Mouse (Mus musculus): ENCODE data around the gene Ino80d. TPM values are rescaled to one million over a fixed set of nuclear protein-coding genes. Genes with fewer than 3 reads are reported as not detected.
A peak's percentile ranks its signal among the peaks of the same experiment; 100 is the strongest.

Ino80d gene
- polyA plus RNA-seq, 1 experiment from 2014 or later, result 7.8 TPM

DNA sequence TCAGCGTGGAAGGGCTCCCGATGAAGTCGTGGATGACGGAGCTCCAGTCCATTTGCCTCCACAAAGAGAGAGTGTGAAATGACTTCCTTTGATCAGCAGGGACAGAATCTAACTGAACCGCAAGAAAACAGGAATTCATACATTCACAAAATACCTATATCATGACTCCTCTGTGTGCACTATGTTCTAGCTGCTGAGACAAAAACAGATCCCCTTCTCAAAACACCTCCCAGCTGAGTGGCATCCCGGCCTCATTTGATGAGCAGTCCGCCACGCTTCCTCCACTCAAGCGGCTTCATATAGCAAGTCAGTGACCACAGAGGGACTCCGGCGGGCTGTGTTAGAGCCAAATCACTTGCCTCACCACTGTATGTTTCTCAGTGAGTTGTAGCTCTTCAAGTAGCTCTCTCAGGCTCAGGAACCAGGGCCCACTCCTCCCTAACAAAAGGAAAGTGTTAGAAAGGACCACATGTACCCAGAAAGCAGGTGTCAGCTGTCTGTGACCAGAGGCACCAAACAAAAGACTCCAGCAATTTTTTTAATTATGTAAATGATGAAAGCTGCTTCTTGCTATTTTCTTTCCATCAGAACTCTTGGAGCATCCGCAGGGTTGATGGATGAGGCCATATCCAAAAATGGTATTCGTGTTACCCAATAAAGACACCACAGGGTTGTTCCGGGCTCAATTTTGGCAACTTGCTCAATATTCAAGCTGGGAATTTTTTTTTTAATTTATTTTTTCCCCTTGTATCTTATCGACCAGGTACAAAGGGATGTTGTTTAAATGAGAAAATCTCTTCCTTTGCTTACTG lies 181.0 kb downstream of the Ino80d start:
- Histone ChIP-seq H3K27me3 (ENCODE audit: control insufficient read depth, insufficient read depth, low read length) (peaks cover 7% of the 10 kb centered on the region; the same call in 1 of the 2 replicates), H3K36me3 (ENCODE audit: control insufficient read depth, insufficient read depth, low read length) (no peaks in the 10 kb centered on the region), H3K9me3 (ENCODE audit: control insufficient read depth, low read length) (no peaks in the 10 kb centered on the region), H3K4me2 (peak overlapping the region; percentile 19; the same call in 1 of the 2 replicates), H3K4me1 (ENCODE audit: control insufficient read depth, insufficient read depth, low read length) (peaks cover 16% of the 10 kb centered on the region), H3K4me3 (ENCODE audit: low read depth, low read length) (no peak overlapping the region), H3K27ac (ENCODE audit: low read depth, low read length) (no peak overlapping the region), H3K9ac (ENCODE audit: low read length) (no peak overlapping the region; the same call in 1 of the 2 replicates)
- WGBS, result 65% methylated on average over 15 of the region's 15 CpGs
- no peak for ATAC-seq (ENCODE audit: low FRiP score)
- DNase-seq (ENCODE audit: low spot score, missing footprints), result peak; percentile 88

DNA sequence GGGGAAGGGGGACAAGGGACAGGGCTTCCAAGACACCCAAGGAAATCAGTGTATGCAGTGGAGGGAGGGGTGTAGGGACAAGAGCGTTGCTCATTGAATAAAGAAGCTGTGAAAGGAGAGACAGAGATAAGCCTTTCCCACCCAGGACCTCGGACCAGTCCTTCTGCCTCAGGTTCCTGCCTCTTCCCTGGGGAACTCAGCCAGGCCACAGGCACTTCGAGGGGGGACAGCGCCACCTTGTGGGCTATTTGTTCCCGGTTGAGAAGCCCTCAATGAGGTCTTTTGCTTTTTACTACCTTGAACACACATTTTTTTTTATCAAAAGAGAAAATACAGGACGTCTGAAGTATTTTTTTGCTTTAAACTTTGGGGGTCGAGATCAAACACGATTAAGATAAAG lies 185.0 kb downstream of the Ino80d start:
- Histone ChIP-seq H3K4me3 (ENCODE audit: low read depth, low read length) (no peak overlapping the region), H3K36me3 (ENCODE audit: control insufficient read depth, insufficient read depth, low read length) (no peaks in the 10 kb centered on the region), H3K9ac (ENCODE audit: low read length) (no peak overlapping the region), H3K27ac (ENCODE audit: low read depth, low read length) (no peak overlapping the region), H3K4me1 (ENCODE audit: control insufficient read depth, insufficient read depth, low read length) (peaks cover 13% of the 10 kb centered on the region), H3K4me2 (no peak overlapping the region), H3K27me3 (ENCODE audit: control insufficient read depth, insufficient read depth, low read length) (peaks cover 7% of the 10 kb centered on the region; the same call in 1 of the 2 replicates), H3K9me3 (ENCODE audit: control insufficient read depth, low read length) (no peaks in the 10 kb centered on the region)
- ATAC-seq (ENCODE audit: low FRiP score) (peak; percentile 57), DNase-seq (ENCODE audit: low spot score, missing footprints) (peak; percentile 97)
- 3% methylated on average over 8 of the region's 8 CpGs for WGBS

- H3K9ac ChIP-seq (ENCODE audit: low read length), result no peak overlapping the region
- H3K4me1 ChIP-seq (ENCODE audit: control insufficient read depth, insufficient read depth, low read length), result peaks cover 2% of the 10 kb centered on the region; the same call in 1 of the 2 replicates
- no peaks in the 10 kb centered on the region for H3K36me3 ChIP-seq (ENCODE audit: control insufficient read depth, insufficient read depth, low read length)
- DNase-seq (ENCODE audit: low spot score, missing footprints) (peak; percentile 51), ATAC-seq (ENCODE audit: low FRiP score) (no peak)
- H3K4me2 ChIP-seq, result no peak overlapping the region
- H3K27ac ChIP-seq (ENCODE audit: low read depth, low read length), result no peak overlapping the region
- 87% methylated on average over 6 of the region's 6 CpGs for WGBS
- H3K9me3 ChIP-seq (ENCODE audit: control insufficient read depth, low read length), result no peaks in the 10 kb centered on the region
- H3K27me3 ChIP-seq (ENCODE audit: control insufficient read depth, insufficient read depth, low read length), result no peaks in the 10 kb centered on the region; the same call in 1 of the 2 replicates
- no peak overlapping the region for H3K4me3 ChIP-seq (ENCODE audit: low read depth, low read length)
Observed at GRCm38 (mm10) chr1:62919219-62919618, 195.2 kb downstream of the Ino80d start.

- WGBS, result 83% methylated on average over 9 of the region's 9 CpGs
Observed at GRCm38 (mm10) chr1:62916609-62917008, 197.9 kb downstream of the Ino80d start.

DNA sequence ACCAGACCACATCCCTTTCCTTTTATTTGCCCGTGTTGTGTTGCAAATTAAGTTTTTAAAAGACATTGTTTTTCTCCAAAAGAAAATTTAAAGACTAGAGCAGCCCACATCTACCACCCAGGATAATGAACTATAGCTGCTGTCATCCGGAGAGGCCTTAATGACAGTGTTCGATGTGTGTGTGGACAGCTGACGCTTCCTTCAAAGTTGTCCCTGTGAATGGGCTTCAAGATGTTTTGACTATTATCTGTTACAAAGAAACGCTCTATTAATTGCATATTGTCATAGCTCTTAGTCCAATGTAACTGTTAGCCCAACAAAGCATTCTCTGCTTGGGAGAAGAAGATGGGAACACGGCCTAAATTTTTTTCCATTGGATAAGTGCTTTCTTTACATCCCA lies 200.0 kb downstream of the Ino80d start:
- H3K27me3 ChIP-seq (ENCODE audit: control insufficient read depth, insufficient read depth, low read length), result no peaks in the 10 kb centered on the region; the same call in 1 of the 2 replicates
- WGBS, result 83% methylated on average over 6 of the region's 6 CpGs
- no peak overlapping the region for H3K4me2 ChIP-seq
- H3K9me3 ChIP-seq (ENCODE audit: control insufficient read depth, low read length), result no peaks in the 10 kb centered on the region
- H3K9ac ChIP-seq (ENCODE audit: low read length), result no peak overlapping the region
- H3K27ac ChIP-seq (ENCODE audit: low read depth, low read length), result no peak overlapping the region
- ATAC-seq (ENCODE audit: low FRiP score), result no peak
- no peak overlapping the region for H3K4me3 ChIP-seq (ENCODE audit: low read depth, low read length)
- H3K4me1 ChIP-seq (ENCODE audit: control insufficient read depth, insufficient read depth, low read length), result no peaks in the 10 kb centered on the region
- H3K36me3 ChIP-seq (ENCODE audit: control insufficient read depth, insufficient read depth, low read length), result no peaks in the 10 kb centered on the region
- no peak for DNase-seq (ENCODE audit: low spot score, missing footprints)

More at GRCm38 (mm10) chr1:62916609-62917008, 197.9 kb downstream of the Ino80d start:
- Histone ChIP-seq H3K4me1 (ENCODE audit: control insufficient read depth, insufficient read depth, low read length) (peaks cover 2% of the 10 kb centered on the region; the same call in 1 of the 2 replicates), H3K27ac (ENCODE audit: low read depth, low read length) (no peak overlapping the region), H3K4me2 (no peak overlapping the region), H3K9ac (ENCODE audit: low read length) (no peak overlapping the region), H3K4me3 (ENCODE audit: low read depth, low read length) (no peak overlapping the region), H3K36me3 (ENCODE audit: control insufficient read depth, insufficient read depth, low read length) (no peaks in the 10 kb centered on the region), H3K9me3 (ENCODE audit: control insufficient read depth, low read length) (no peaks in the 10 kb centered on the region), H3K27me3 (ENCODE audit: control insufficient read depth, insufficient read depth, low read length) (no peaks in the 10 kb centered on the region; the same call in 1 of the 2 replicates)
- no peak for ATAC-seq (ENCODE audit: low FRiP score)
- DNase-seq (ENCODE audit: low spot score, missing footprints), result no peak

GRCm38 (mm10) chr1:62911426-62911825 lies 203.0 kb downstream of the Ino80d start:
- 63% methylated on average over 7 of the region's 7 CpGs for WGBS
- DNase-seq (ENCODE audit: low spot score, missing footprints) (no peak), ATAC-seq (ENCODE audit: low FRiP score) (no peak)
- Histone ChIP-seq H3K27me3 (ENCODE audit: control insufficient read depth, insufficient read depth, low read length) (no peaks in the 10 kb centered on the region), H3K4me1 (ENCODE audit: control insufficient read depth, insufficient read depth, low read length) (no peaks in the 10 kb centered on the region), H3K4me3 (ENCODE audit: low read depth, low read length) (no peak overlapping the region), H3K36me3 (ENCODE audit: control insufficient read depth, insufficient read depth, low read length) (no peaks in the 10 kb centered on the region), H3K4me2 (no peak overlapping the region), H3K27ac (ENCODE audit: low read depth, low read length) (no peak overlapping the region), H3K9ac (ENCODE audit: low read length) (no peak overlapping the region), H3K9me3 (ENCODE audit: control insufficient read depth, low read length) (no peaks in the 10 kb centered on the region)

GRCm38 (mm10) chr1:62909126-62909525 lies 205.3 kb downstream of the Ino80d start:
- Histone ChIP-seq H3K4me3 (ENCODE audit: low read depth, low read length) (no peak overlapping the region), H3K4me1 (ENCODE audit: control insufficient read depth, insufficient read depth, low read length) (peaks cover 3% of the 10 kb centered on the region; the same call in 1 of the 2 replicates), H3K9ac (ENCODE audit: low read length) (no peak overlapping the region), H3K27ac (ENCODE audit: low read depth, low read length) (no peak overlapping the region), H3K9me3 (ENCODE audit: control insufficient read depth, low read length) (no peaks in the 10 kb centered on the region), H3K36me3 (ENCODE audit: control insufficient read depth, insufficient read depth, low read length) (no peaks in the 10 kb centered on the region), H3K27me3 (ENCODE audit: control insufficient read depth, insufficient read depth, low read length) (no peaks in the 10 kb centered on the region), H3K4me2 (no peak overlapping the region)
- DNase-seq (ENCODE audit: low spot score, missing footprints), result no peak
- no peak for ATAC-seq (ENCODE audit: low FRiP score)
- WGBS, result 87% methylated on average over 5 of the region's 5 CpGs

DNA sequence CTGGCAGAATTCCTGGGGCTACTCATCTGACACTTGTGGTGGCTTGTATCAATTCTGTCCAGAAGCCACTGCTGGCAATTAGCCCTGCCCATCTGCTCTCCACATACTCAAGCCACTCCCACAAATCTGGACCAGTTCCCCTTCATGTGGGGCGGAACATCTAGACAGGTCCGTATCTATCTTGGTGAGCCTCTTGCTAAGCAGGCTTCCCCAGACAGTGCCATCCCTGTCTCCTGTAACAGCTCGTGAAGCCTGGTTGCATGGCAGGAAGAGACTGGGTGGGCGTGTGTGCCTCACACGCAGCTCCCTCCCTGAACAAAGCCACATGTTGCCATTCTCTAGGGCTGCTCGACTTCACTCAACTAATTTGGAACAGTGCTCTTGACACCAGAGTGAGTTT lies 206.0 kb downstream of the Ino80d start:
- no peak overlapping the region for H3K9ac ChIP-seq (ENCODE audit: low read length)
- H3K9me3 ChIP-seq (ENCODE audit: control insufficient read depth, low read length), result no peaks in the 10 kb centered on the region
- H3K36me3 ChIP-seq (ENCODE audit: control insufficient read depth, insufficient read depth, low read length), result no peaks in the 10 kb centered on the region
- H3K4me2 ChIP-seq, result no peak overlapping the region
- no peak for ATAC-seq (ENCODE audit: low FRiP score)
- no peak for DNase-seq (ENCODE audit: low spot score, missing footprints)
- H3K4me3 ChIP-seq (ENCODE audit: low read depth, low read length), result no peak overlapping the region
- peaks cover 3% of the 10 kb centered on the region; the same call in 1 of the 2 replicates for H3K4me1 ChIP-seq (ENCODE audit: control insufficient read depth, insufficient read depth, low read length)
- 68% methylated on average over 6 of the region's 6 CpGs for WGBS
- H3K27me3 ChIP-seq (ENCODE audit: control insufficient read depth, insufficient read depth, low read length), result no peaks in the 10 kb centered on the region
- no peak overlapping the region for H3K27ac ChIP-seq (ENCODE audit: low read depth, low read length)

All from midbrain, embryonic 11.5 days (tissue).